Mouse (Mus musculus): ENCODE data around the gene Arglu1. TPM values are rescaled to one million over a fixed set of nuclear protein-coding genes. Genes with fewer than 3 reads are reported as not detected.

Arglu1 gene
- total RNA-seq, 2 experiments from 2014 or later, result 25.7 to 33.1 TPM

DNA sequence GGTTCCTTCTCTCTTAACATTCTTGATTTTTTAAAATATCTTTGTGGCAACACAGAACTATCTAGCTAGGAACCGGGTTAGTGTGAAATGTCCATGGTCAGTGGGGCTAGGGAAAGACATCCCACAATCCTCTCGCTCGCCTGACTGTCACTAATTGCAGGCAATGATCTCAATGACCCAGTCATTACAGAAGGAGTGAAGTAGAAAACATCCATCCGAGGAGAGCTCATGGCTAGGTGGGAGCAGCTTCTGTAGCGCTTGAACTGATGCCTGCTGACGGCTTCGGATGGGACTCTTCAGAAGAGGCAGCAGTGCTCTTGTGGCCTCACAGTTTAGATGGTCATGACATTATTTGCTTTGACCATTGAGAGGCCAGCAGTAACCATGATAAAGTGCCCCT is 58.9 kb downstream of the Arglu1 start:
- intact Hi-C loops (cut with DNase I), result no loop called here

DNA sequence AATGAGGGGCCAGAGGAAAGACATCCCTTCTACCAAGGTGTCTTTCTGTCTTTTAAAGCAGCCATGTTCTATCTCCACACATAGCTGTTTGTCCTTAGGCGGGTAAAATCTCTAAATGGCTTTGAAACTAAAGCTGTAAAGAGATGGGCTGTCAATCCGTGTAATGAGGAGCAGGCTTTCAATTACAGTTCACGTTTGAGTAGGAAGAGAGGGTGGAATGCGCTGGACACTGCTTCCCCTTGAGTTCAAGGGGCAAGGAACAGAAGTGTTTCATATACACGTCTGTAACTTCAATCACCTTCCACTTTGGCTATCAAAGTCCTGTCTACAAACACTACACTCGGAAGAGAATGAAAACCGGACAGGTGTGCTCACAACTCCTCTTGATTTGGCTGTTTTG is 66.3 kb downstream of the Arglu1 start:
- DNase-seq, result no peak
- intact Hi-C loops (cut with DNase I), result no loop called here

More for the DNA sequence above, 58.9 kb downstream of the Arglu1 start:
- DNase-seq, result no peak

DNA sequence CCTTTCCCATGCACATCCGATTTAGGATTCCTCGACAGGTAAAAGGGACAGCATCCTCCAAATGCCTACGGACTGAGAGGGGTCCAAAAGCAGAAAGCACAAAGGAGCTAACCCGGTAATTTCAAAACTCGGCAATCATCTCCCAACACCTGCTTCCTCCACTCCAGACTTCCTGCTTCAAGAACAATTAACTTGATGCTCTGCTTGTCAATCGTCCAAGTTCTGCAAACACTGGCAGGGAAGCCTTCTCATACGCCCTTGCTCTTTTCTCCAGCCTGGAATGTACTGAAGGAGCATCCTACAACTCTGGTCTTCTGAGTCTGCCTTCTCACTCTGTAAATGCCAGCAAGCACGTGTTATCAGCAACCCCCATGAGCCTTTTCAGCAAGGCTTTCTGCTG is 66.8 kb downstream of the Arglu1 start:
- peak; percentile 31 to 35 for DNase-seq
- intact Hi-C loops (cut with DNase I), result loop anchor here (2.0 kb wide), 2 partner anchors 33 to 371 kb away; no protein-coding TSS in a partner anchor

DNA sequence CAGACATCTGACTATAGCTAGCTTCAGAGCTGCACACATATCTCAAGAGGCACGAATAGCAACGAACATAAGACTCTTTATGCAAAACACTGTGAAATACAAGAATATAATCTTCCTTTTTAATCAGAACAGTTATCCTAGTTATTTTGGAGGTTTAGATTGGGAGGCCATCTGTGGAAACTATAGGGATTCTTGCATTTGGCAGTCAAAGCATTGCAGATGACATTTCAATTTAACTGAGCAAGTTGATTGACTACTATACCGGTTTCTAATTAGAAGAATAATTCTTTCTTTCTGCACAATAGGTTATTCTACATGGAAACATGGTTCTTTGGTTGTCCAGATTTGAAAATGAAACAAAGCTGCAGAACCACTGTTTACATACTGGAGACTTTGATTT is 67.8 kb downstream of the Arglu1 start:
- no peak for DNase-seq
- intact Hi-C loops (cut with DNase I), result loop anchor here (2.0 kb wide), 2 partner anchors 34 to 372 kb away; no protein-coding TSS in a partner anchor

DNA sequence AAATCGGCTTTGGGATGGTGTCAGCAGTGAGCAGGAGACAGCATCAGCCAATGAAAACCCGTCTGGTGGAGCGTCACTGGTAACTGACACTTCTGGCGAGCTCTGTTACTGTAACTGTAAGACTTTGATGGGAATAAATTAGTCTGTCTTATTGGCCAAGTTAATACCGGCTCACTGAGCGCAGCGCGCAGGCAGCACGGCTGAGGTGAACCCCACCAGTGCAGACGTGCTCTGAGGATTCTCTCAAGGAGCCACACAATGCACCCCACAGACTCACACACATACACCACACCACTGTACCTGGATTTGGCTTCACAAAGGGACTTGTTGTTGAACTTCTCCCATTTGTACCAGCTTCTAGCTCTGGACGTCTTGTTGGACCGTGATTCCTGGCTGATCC is 68.3 kb downstream of the Arglu1 start:
- DNase-seq, result no peak
- intact Hi-C loops (cut with DNase I), result loop anchor here (2.0 kb wide), 2 partner anchors 35 to 373 kb away; no protein-coding TSS in a partner anchor

DNA sequence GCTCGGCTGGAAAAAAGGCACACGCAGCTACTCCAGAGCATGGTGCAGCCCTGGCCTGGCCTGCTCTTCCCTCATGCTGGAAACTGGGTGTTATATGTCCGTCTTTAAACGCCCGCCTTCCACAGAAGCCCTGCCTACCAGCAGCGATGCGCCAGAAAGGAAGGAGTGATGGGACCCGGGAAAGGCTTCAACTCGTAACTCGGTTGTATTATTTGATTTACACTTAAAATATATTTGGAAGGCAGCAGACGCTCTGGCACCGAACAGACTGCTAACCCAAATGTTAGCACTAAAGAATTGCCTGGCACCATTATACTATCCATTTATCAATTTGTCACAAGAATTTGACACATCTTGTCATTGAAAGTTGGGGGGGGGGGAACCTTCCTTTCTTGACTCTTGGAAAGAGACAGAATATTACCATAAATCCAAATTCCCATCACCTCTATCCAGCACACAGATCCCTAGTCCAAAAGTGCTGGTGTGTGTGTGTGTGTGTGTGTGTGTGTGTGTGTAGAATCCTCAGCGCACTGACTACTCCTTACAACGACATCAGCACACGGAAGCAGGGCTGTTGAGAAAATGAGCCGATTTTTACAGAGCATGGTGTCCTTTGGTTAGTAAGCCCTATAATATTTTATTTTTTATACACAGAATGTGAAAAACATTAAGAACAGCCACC is 68.9 kb downstream of the Arglu1 start:
- DNase-seq, result no peak
- intact Hi-C loops (cut with DNase I), result no loop called here

DNA sequence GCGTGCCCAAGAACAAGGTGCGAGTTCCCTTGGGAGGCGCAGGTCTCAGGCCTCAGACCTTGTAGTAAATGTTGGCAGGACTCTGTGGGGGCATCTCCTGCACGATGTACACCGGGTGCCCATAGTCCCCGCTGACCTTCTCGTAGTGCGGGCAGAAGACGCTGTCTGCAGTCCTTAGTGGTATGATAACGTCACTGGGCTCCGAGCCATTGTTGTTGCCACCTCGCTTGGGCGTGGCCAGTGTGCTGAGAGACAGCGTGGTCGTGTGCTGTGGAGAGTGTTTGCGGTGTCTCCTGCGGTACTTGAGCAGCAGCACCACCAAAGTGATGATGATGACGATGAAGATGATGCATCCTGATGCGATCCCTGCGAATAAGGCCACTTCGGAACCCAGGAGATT is 69.8 kb downstream of the Arglu1 start:
- DNase-seq, result no peak
- intact Hi-C loops (cut with DNase I), result no loop called here

DNA sequence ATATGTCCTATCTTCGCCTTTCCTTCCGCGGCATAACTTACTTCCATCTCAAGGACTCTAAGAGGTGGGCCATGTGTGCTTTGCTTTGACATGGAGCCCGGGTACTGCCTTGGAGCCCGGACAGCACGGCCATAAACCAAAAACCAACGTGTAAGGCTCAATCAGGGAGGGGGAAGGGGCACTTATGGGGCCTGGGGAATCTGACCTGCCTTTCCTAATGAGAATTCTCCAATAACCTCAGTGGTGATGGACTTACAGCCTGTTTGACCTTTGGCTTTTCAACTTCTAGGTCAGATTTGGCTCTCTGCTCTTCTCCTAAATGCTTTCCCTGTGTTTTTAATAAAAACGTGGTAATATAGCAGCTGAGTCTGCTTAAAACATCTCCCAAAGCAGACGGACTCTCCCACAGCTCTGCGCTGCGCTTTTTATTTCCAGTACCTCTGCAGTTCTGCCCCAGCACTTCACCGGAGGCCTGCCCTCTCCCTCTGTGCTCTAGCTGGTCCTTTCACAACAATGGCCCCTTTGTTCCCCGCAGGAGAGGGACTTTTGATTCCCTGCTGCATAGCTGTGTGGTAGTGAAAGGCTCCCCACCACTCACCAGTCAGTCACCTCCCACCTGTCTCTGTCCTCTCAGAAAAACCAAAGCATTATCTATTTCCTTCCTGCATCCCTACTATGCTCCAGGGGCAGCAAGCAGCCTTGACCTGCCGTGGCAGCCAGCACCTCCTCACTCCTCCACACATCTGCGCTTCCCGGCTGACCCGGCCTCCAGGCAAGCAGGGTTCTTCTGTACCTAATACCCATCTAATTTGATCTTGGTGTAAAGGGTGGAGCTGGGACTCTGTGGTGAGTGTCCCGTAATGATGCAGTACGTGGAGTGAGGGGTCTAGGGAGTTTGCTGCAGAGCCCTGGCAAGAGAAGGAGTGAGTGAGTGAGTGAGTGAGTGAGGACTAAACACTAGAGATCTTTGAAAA is 70.8 kb downstream of the Arglu1 start:
- intact Hi-C loops (cut with DNase I), result no loop called here
- DNase-seq, result no peak

Small RNAs within 50 kb of the gene (microRNA-seq; reads per million reads assigned to microRNA genes)
- 1.4 to 2.0 reads per million in 2 experiments for gene Mir7654 (ENCODE audit: borderline number of aligned reads in 2 of 2)

Other genes with a start within 250 kb of the Arglu1 start
- 10 to 100 TPM; 20.4 to 24.5 TPM for gene Efnb2, start 29.3 kb downstream of the Arglu1 start, total RNA-seq (2021)

Data from heart, postnatal 36 days (tissue).